Mouse (Mus musculus) ovary, postnatal 14 days (tissue): ENCODE results near the gene Rpl10a.

Experiments used
- DNase-seq: peaks from one replicate; pipeline ENCODE4 v3.0.0; 2022; ENCODE audit warnings: low spot score

Gene Rpl10a

GRCm38 (mm10) chr17:28360531-28361277 lies 32.4 kb downstream of the Rpl10a start:
- DNase-seq = no peak

- no peak for DNase-seq
Observed at GRCm38 (mm10) chr17:28361921-28362652, 33.8 kb downstream of the Rpl10a start.

GRCm38 (mm10) chr17:28362653-28363292 lies 34.5 kb downstream of the Rpl10a start:
- no peak for DNase-seq

GRCm38 (mm10) chr17:28363507-28363906 lies 35.2 kb downstream of the Rpl10a start:
- no peak for DNase-seq

- no peak for DNase-seq
Observed at GRCm38 (mm10) chr17:28365122-28365521, 36.9 kb downstream of the Rpl10a start, which contains the start of gene Tulp1. Tulp1 (minus strand) TSS chr17:28365222.

- DNase-seq = peak; percentile 78
Observed at GRCm38 (mm10) chr17:28368449-28368848, 40.2 kb downstream of the Rpl10a start.

GRCm38 (mm10) chr17:28369056-28369455 lies 40.8 kb downstream of the Rpl10a start:
- no peak for DNase-seq

- no peak for DNase-seq
Observed at GRCm38 (mm10) chr17:28371286-28371685, 43.0 kb downstream of the Rpl10a start.

GRCm38 (mm10) chr17:28371941-28372340 lies 43.7 kb downstream of the Rpl10a start:
- no peak for DNase-seq

GRCm38 (mm10) chr17:28373821-28374220 lies 45.5 kb downstream of the Rpl10a start:
- DNase-seq = peak; percentile 53

- DNase-seq = no peak
Observed at GRCm38 (mm10) chr17:28374494-28374893, 46.2 kb downstream of the Rpl10a start.

- no peak for DNase-seq
Observed at GRCm38 (mm10) chr17:28375592-28376061, 47.4 kb downstream of the Rpl10a start.

GRCm38 (mm10) chr17:28380255-28380654 lies 52.0 kb downstream of the Rpl10a start:
- no peak for DNase-seq
